In the genomic region with DNA sequence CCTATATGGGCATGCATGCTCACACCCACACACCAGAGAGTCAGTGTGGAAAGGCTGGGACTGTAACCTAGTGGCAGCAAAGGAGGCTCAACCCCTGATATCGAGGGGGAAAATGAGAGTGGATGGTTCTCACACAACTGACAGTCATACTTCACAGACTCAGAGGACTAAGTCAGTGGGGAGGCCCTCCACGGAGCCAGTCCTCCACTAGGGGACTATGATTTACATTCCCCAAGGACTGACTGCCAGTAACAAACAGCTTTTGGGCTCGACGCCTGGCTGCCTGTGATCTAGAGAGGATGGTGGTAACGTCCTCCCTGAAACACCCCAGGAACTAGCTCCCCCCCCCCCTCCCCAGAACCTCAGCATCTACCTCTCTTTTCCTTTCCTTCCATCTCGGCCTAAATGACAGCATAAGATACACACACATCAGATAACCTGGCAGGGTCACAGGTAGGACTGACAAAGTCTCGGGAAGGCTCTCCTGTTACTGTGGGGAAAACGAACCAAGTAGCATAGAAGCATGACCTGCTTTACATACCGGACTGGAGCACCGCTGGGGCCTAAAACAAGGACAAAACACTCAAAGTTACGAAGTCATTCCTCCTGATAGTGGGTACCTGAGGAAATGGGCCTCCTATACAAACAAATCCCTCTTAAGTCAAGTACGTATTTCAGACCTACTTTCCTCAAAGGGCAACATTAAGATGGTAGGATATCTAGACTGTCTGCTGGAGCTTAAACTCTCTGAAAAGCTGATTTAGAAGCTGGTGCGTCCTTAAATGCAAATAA, we compare ENCODE assay signal across 8 mouse cellular contexts. TPM values are rescaled to one million over a fixed set of nuclear protein-coding genes. Genes with fewer than 3 reads are reported as not detected.
DNase-seq lines count a peak whose midpoint lies in the region; ATAC-seq and TF ChIP-seq lines count a peak whose summit lies in the region.

No protein-coding gene starts in this region.

- H3K4me1 ChIP-seq in liver, adult 2 months (ENCODE audit: control insufficient read depth, insufficient read depth, low read length): peaks cover 18% of the 10 kb centered on the region
- peaks cover 6% of the 10 kb centered on the region for H3K4me1 ChIP-seq in heart, adult 2 months (ENCODE audit: control insufficient read depth, insufficient read depth, low read length)
- peaks cover 6% of the 10 kb centered on the region for H3K4me1 ChIP-seq in kidney, postnatal 0 days (replicated peaks; ENCODE audit: insufficient read depth, low read length)

- WGBS in liver, adult 2 months: 14% methylated on average over 13 of the region's 13 CpGs
- 25% methylated on average over 13 of the region's 13 CpGs for WGBS in heart, adult 2 months
- 30% methylated on average over 13 of the region's 13 CpGs for WGBS in kidney, postnatal 0 days
- 45% methylated on average over 11 of the region's 13 CpGs for WGBS in macrophage (ENCODE audit: missing documents)

- no peaks in the 10 kb centered on the region for H3K27me3 ChIP-seq in liver, adult 2 months (ENCODE audit: control insufficient read depth, insufficient read depth, low read length)
- H3K27me3 ChIP-seq in heart, adult 2 months (ENCODE audit: control insufficient read depth, insufficient read depth, low read length): no peaks in the 10 kb centered on the region
- H3K27me3 ChIP-seq in kidney, postnatal 0 days (ENCODE audit: insufficient read depth, low read length): no peaks in the 10 kb centered on the region

- H3K4me3 ChIP-seq in liver, adult 2 months (ENCODE audit: insufficient read depth, low read depth, low read length): peak overlapping the region; percentile 80
- H3K4me3 ChIP-seq in heart, adult 2 months: peak overlapping the region; percentile 59
- peak overlapping the region; percentile 54 for H3K4me3 ChIP-seq in kidney, postnatal 0 days (replicated peaks; ENCODE audit: low read depth, low read length)
- peak overlapping the region; percentile 88 for H3K4me3 ChIP-seq in macrophage (ENCODE audit: inconsistent target)

- H3K27ac ChIP-seq in liver, adult 2 months (replicated peaks; ENCODE audit: insufficient read depth, low read depth, low read length): peak overlapping the region; percentile 87
- H3K27ac ChIP-seq in heart, adult 2 months: peak overlapping the region; percentile 77
- H3K27ac ChIP-seq in kidney, postnatal 0 days: 0 out of 2 replicates have a peak overlapping the region, but pooled peaks have one; percentile 15
- no peak overlapping the region for H3K27ac ChIP-seq in macrophage

- TF ChIP-seq EP300 in heart, adult 2 months (IDR thresholded peaks at IDR 0.05; ENCODE audit: insufficient read depth, low read depth, low read length): no peak

- no peaks in the 10 kb centered on the region for H3K9me3 ChIP-seq in kidney, postnatal 0 days (replicated peaks; ENCODE audit: low read length)

- H3K79me2 ChIP-seq in liver, adult 2 months (ENCODE audit: control insufficient read depth, insufficient read depth, low read length): 0 out of 2 replicates have a peak, but pooled peaks cover 5% of the 10 kb centered on the region
- no peaks in the 10 kb centered on the region for H3K79me2 ChIP-seq in heart, adult 2 months (replicated peaks; ENCODE audit: control insufficient read depth, insufficient read depth, low read length)
- H3K79me2 ChIP-seq in macrophage (ENCODE audit: inconsistent target): no peaks in the 10 kb centered on the region

- intact Hi-C loops in heart, adult 2 months (cut with DNase I): no loop called here

- no peak for ATAC-seq in kidney, postnatal 0 days (replicated peaks; ENCODE audit: low FRiP score, low read depth)

- peaks cover 8% of the 10 kb centered on the region; the same call in 1 of the 2 replicates for H3K36me3 ChIP-seq in liver, adult 2 months (ENCODE audit: control insufficient read depth, insufficient read depth, low read length)
- no peaks in the 10 kb centered on the region for H3K36me3 ChIP-seq in heart, adult 2 months (ENCODE audit: control insufficient read depth, insufficient read depth, low read length)
- peaks cover 5% of the 10 kb centered on the region; the same call in 1 of the 2 replicates for H3K36me3 ChIP-seq in kidney, postnatal 0 days (ENCODE audit: insufficient read depth, low read length)
- H3K36me3 ChIP-seq in macrophage (ENCODE audit: inconsistent target): no peaks in the 10 kb centered on the region; the same call in 1 of the 2 replicates

- no peak for TF ChIP-seq POLR2A in liver, adult 2 months (IDR thresholded peaks at IDR 0.05; ENCODE audit: extremely low read depth, insufficient read depth, low read length)
- no peak for TF ChIP-seq POLR2A in brain, embryonic 14.5 days (IDR thresholded peaks at IDR 0.05; ENCODE audit: borderline replicate concordance, extremely low read depth, insufficient read depth, insufficient read length, poor library complexity, severe bottlenecking)
- TF ChIP-seq POLR2A in heart, adult 2 months (IDR thresholded peaks at IDR 0.05; ENCODE audit: insufficient read depth, low read depth, low read length): no peak

- TF ChIP-seq CTCF in liver, adult 2 months (IDR thresholded peaks at IDR 0.05; ENCODE audit: low read depth, low read length): no peak
- TF ChIP-seq CTCF in brain, embryonic 14.5 days (IDR thresholded peaks at IDR 0.05; ENCODE audit: borderline replicate concordance, extremely low read depth, insufficient read depth, insufficient read length): no peak
- TF ChIP-seq CTCF in heart, adult 2 months (IDR thresholded peaks at IDR 0.05): peak; percentile 32
- no peak for TF ChIP-seq CTCF in kidney, postnatal 0 days (IDR thresholded peaks at IDR 0.05; ENCODE audit: low read depth)

- peak overlapping the region; percentile 85 for H3K4me2 ChIP-seq in kidney, postnatal 0 days (ENCODE audit: low read length)

- no peak for DNase-seq in liver, adult 2 months (ENCODE audit: extremely low read depth, low read depth, low spot score)
- DNase-seq in liver: no peak
- peak; percentile 9 for DNase-seq in brain, embryonic 14.5 days (ENCODE audit: low read depth)
- peak; percentile 25 to 30 for DNase-seq in heart, adult 2 months
- peak; percentile 69 for DNase-seq in kidney, postnatal 0 days (ENCODE audit: low spot score)
- no peak for DNase-seq in ovary, postnatal 10 days (ENCODE audit: low spot score)
- no peak for DNase-seq in urinary bladder, adult 18-20 months (ENCODE audit: low spot score in 2 of 2)

- H3K9ac ChIP-seq in liver, adult 2 months (ENCODE audit: low read depth, low read length): peak overlapping the region; percentile 80
- H3K9ac ChIP-seq in heart, adult 2 months (ENCODE audit: low read depth, low read length): peak overlapping the region; percentile 85
- H3K9ac ChIP-seq in kidney, postnatal 0 days (ENCODE audit: low read depth, low read length): peak overlapping the region; percentile 56

RNA-seq across cellular contexts. Expression of a gene that starts 0.9 kb away (rescaled TPM):
- total RNA-seq in liver, adult 2 months (2014; rRNA removed): 7.6 and 9.5 TPM in 2 replicates
- 14.7 and 16.0 TPM in 2 replicates for polyA plus RNA-seq in liver, adult 2 months (2012; rRNA removed)
- polyA plus RNA-seq in brain, embryonic 14.5 days (2012; rRNA removed): 16.1 and 16.9 TPM in 2 replicates
- total RNA-seq in heart, adult 2 months (2021): 10 to 100 TPM; 12.8 to 16.5 TPM
- polyA plus RNA-seq in heart, adult 2 months (2012; rRNA removed): 25.5 and 32.8 TPM in 2 replicates
- 16.2 and 18.1 TPM in 2 replicates for polyA plus RNA-seq in kidney, postnatal 0 days (2015; fragmentation: Nextera tagmentation; extraction: Ambion mirVana)
- 10 to 100 TPM in 12 of 26 experiments, 1 to 10 TPM in 14; 2.6 to 16.6 (median 8.5) TPM for total RNA-seq in macrophage (2018; cell fraction: chromatin; rRNA removed)
- 10 to 100 TPM in 3 of 26 experiments, 1 to 10 TPM in 23; 2.7 to 10.6 (median 7.1) TPM for total RNA-seq in macrophage (2018; cell fraction: cytosol; rRNA removed)
- total RNA-seq in macrophage (2018; cell fraction: nucleus; rRNA removed): 10 to 100 TPM in 5 of 26 experiments, 1 to 10 TPM in 21; 2.1 to 14.7 (median 7.6) TPM
- polyA plus RNA-seq in macrophage (2018): 5.0 to 8.4 TPM (median 7.3 TPM) in 3 replicates

RNA-seq across cellular contexts. Expression of a gene that starts 1.0 kb away (rescaled TPM):
- 151 and 180 TPM in 2 replicates for total RNA-seq in liver, adult 2 months (2014; rRNA removed)
- 303 and 340 TPM in 2 replicates for polyA plus RNA-seq in liver, adult 2 months (2012; rRNA removed)
- polyA plus RNA-seq in brain, embryonic 14.5 days (2012; rRNA removed): 3.3 and 3.7 TPM in 2 replicates
- 100 to 1,000 TPM; 155 to 181 TPM for total RNA-seq in heart, adult 2 months (2021)
- polyA plus RNA-seq in heart, adult 2 months (2012; rRNA removed): 57.1 and 83.3 TPM in 2 replicates
- polyA plus RNA-seq in kidney, postnatal 0 days (2015; fragmentation: Nextera tagmentation; extraction: Ambion mirVana): 41.0 and 45.3 TPM in 2 replicates
- total RNA-seq in macrophage (2018; cell fraction: chromatin; rRNA removed): 1 to 10 TPM in 11 of 26 experiments, under 1 TPM in 7, not detected in 8; 0.22 to 5.6 (median 1.4) TPM
- total RNA-seq in macrophage (2018; cell fraction: cytosol; rRNA removed): 10 to 100 TPM in 3 of 26 experiments, 1 to 10 TPM in 23; 4.2 to 11.7 (median 7.5) TPM
- total RNA-seq in macrophage (2018; cell fraction: nucleus; rRNA removed): 1 to 10 TPM; 1.3 to 7.1 (median 4.1) TPM
- polyA plus RNA-seq in macrophage (2018): 6.6 to 12.3 TPM (median 8.4 TPM) in 3 replicates

RNA-seq across cellular contexts. Expression of a gene that starts 19.5 kb away (rescaled TPM):
- 68.7 and 85.5 TPM in 2 replicates for total RNA-seq in liver, adult 2 months (2014; rRNA removed)
- 41.4 and 48.0 TPM in 2 replicates for polyA plus RNA-seq in liver, adult 2 months (2012; rRNA removed)
- polyA plus RNA-seq in brain, embryonic 14.5 days (2012; rRNA removed): 26.0 and 29.5 TPM in 2 replicates
- total RNA-seq in heart, adult 2 months (2021): 10 to 100 TPM; 60.1 to 68.0 TPM
- 29.0 and 55.7 TPM in 2 replicates for polyA plus RNA-seq in heart, adult 2 months (2012; rRNA removed)
- polyA plus RNA-seq in kidney, postnatal 0 days (2015; fragmentation: Nextera tagmentation; extraction: Ambion mirVana): 42.3 and 44.2 TPM in 2 replicates
- total RNA-seq in macrophage (2018; cell fraction: chromatin; rRNA removed): 100 to 1,000 TPM in 3 of 26 experiments, 10 to 100 TPM in 23; 23.3 to 141 (median 36.3) TPM
- 100 to 1,000 TPM in 25 of 26 experiments, 10 to 100 TPM in 1; 97.4 to 195 (median 134) TPM for total RNA-seq in macrophage (2018; cell fraction: cytosol; rRNA removed)
- 100 to 1,000 TPM in 25 of 26 experiments, 10 to 100 TPM in 1; 62.9 to 256 (median 163) TPM for total RNA-seq in macrophage (2018; cell fraction: nucleus; rRNA removed)
- 90.8 to 106 TPM (median 102 TPM) in 3 replicates for polyA plus RNA-seq in macrophage (2018)

RNA-seq across cellular contexts. Expression of a gene that starts 53.1 kb away (rescaled TPM):
- total RNA-seq in liver, adult 2 months (2014; rRNA removed): 3.9 and 4.3 TPM in 2 replicates
- 2.2 and 2.8 TPM in 2 replicates for polyA plus RNA-seq in liver, adult 2 months (2012; rRNA removed)
- polyA plus RNA-seq in brain, embryonic 14.5 days (2012; rRNA removed): 3.4 and 5.3 TPM in 2 replicates
- total RNA-seq in heart, adult 2 months (2021): 10 to 100 TPM in 1 of 2 experiments, 1 to 10 TPM in 1; 9.5 to 10.8 TPM
- 12.6 and 16.1 TPM in 2 replicates for polyA plus RNA-seq in heart, adult 2 months (2012; rRNA removed)
- polyA plus RNA-seq in kidney, postnatal 0 days (2015; fragmentation: Nextera tagmentation; extraction: Ambion mirVana): 129 and 131 TPM in 2 replicates
- 100 to 1,000 TPM; 210 to 782 (median 351) TPM for total RNA-seq in macrophage (2018; cell fraction: chromatin; rRNA removed)
- total RNA-seq in macrophage (2018; cell fraction: cytosol; rRNA removed): 100 to 1,000 TPM; 618 to 855 (median 766) TPM
- total RNA-seq in macrophage (2018; cell fraction: nucleus; rRNA removed): 100 to 1,000 TPM; 235 to 578 (median 364) TPM
- 672 to 1,184 TPM (median 744 TPM) in 3 replicates for polyA plus RNA-seq in macrophage (2018)

Comparison
In these comparisons a context has a peak if more than half of its experiments do, and no peak if none do; other contexts are left out.
1. DNase-seq: peak in brain, embryonic 14.5 days (single experiment), heart, adult 2 months (2 of 2) and kidney, postnatal 0 days (single experiment); none in liver, adult 2 months (single experiment), liver (single experiment), ovary, postnatal 10 days (single experiment) and urinary bladder, adult 18-20 months (0 of 2).
2. Peak in every context shown above with its lines, with median percentiles within 50 percentile points of each other: H3K4me3 ChIP-seq and H3K9ac ChIP-seq.